Mouse (Mus musculus): Measurements from ENCODE around the gene Gm49394.

GRCm38 (mm10) chr7:142661811-142662210 lies 7.9 kb downstream of the Gm49394 start:
- TF ChIP-seq CTCF (IDR thresholded peaks at IDR 0.05; ENCODE audit: borderline replicate concordance, extremely low read depth, insufficient read depth, insufficient read length): no peak
- no peak for TF ChIP-seq POLR2A (IDR thresholded peaks at IDR 0.05; ENCODE audit: borderline replicate concordance, extremely low read depth, insufficient read depth, insufficient read length, poor library complexity, severe bottlenecking)

Measured in brain, embryonic 14.5 days (tissue).